Mouse (Mus musculus): ENCODE results near the gene Spata17.
A peak's percentile ranks its signal among the peaks of the same experiment; 100 is the strongest.
"Not testable (repeated sequence)": the region's sequence is repeated elsewhere in the genome, so short reads cannot be mapped to it uniquely, and the experiment has no call there.

The Spata17 gene

DNA sequence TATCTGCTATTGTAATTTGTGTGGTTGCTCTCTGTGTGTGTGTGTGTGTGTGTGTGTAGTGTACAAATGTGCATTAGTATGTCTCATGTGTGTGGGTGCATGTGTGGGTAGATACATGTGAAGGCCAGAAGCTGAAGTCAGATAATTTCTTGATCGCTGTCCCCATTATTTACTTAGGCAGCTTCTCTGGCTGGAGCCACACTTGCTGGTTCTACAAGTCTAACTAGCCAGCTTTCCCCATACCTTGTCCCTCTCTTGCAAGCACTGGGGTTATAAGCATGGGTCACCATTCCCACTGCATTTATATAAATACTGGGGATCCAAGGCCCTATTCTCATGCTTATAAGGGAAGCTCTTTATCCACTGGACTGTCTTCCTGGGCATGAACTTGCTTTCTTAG, 39.3 kb downstream of the Spata17 start:
- no peak for DNase-seq (ENCODE audit: low read depth, low spot score)

DNA sequence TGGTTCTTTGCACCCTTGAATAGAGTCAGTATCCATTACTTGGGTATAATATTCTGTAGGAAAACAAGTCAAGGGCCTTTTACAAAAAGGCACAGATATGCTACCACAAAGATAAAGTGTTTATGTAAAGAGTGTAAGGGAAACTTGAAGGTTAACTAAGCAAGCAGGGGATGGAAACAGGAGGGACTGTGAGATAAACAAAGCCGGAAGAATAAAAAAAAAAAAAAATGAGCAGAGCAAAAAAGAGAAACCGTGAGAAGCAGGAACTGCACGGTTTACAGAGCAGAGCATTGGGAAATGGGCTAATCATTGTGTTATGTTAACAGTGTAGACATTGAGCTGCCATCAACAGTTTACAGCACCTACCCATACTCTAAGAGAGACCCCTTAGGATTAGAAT, 44.9 kb downstream of the Spata17 start:
- DNase-seq (ENCODE audit: low read depth, low spot score), result no peak

DNA sequence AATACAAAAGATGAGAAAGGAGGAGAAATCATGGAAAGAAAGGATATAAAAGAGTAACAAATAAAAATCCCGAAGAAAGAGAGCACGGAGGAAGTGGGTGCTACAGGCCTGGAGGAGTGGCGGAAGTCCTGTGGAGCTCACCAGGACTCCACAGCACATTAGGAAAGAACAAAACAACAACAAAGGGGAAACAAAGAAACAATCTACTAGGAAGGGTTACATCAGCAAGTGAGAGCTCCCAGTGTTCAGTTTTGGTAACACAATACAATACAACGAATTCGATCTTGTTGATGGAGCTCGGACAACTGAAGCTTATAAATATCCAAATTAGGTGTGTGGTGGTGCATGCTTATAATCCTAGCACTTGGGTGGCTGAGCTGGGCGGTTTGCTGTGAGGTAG, 45.6 kb downstream of the Spata17 start:
- DNase-seq (ENCODE audit: low read depth, low spot score), result no peak

DNA sequence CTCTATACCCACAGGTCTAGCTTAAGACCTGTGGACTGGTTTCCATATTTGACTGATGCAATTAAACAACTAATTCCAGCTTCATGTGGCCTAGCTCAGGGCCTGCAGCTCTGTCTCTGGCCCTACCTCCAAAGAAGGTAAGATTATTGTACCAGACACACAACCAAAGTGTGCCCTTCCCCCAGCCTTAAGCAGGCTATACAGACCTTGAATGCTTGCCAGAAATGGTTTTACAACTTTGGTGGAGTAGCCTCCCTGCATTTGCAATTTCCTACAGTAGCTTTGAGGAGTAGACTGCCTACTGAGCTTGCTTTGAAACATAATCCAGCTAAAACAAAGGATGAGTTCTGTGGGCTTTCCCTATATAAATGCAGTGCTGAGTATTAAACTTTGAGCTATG, 51.7 kb downstream of the Spata17 start:
- no peak for DNase-seq (ENCODE audit: low read depth, low spot score)

DNA sequence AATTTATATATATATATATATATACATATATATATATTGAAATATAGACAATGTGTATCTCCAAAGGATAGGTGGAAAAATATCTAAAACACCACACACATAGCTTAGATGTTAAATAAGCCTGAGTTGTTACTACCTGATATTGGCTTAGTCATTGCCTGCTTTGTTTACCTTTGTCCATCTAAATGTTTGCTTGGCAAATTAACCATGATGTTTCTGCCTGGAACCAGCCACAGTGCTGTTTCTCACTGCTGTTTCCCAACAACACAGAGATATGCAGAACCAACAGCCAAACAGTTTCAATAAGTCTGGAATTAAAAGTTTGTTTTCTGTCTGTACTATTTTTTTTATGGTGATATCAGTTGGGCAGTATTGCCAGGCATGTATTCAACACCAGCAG, 59.6 kb downstream of the Spata17 start:
- no peak for DNase-seq (ENCODE audit: low read depth, low spot score)

DNA sequence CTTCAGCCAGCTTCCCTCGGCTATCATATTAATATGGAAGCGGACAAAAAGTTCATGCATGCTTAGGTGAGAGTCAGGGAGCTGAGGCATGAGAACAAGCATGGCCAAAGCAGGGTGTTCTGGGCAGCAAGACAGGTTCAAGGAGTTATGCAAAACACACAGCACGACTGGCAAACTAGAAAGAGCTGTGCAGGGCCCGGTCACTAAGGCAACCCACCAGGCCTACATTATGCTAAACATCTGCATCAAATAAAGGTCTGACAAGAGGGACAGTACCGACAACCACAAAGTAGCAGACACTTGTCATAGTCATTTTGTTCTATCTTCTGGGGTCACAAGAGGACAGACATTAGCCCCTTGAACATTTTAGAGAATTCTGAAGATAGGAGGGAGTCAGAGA, 61.6 kb downstream of the Spata17 start:
- no peak for DNase-seq (ENCODE audit: low read depth, low spot score)

DNA sequence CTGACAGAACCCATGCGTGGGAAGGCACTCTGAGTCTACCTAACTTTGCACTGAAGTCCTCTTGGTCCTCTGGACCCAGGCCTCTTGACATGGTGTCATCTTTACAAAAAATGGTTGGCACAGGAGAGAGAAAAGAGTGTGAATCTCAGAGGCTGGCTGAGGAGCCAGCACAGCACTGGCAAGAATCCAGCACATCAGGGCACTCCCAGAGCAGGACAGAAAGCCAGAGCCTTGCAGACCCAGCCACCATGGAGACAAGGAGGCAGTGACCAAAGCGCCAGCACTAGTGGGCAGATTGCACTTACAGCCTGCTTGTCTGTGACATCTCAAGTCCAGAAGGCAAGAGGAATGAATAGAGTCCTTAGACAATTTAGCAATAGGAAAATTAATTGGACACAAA, 62.7 kb downstream of the Spata17 start:
- no peak for DNase-seq (ENCODE audit: low read depth, low spot score)

DNA sequence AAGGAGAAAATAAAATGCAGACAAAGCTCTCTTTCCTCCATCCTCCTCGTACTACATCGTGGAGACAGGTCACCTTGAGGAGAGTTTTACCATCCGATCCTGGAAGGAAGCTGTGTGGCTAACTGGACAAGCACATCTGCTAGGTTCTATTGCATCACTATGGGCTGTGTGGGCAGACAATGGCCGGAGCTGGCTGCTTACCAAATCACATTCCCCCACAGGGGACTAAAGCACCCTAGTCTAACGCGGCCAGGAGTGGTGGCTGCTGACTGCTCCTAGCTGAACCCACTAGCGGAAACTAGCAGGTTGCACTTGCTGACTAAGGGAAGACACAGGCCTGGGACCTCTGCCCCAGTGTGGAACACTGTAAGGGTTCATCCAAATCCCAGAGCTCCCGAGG, 72.3 kb downstream of the Spata17 start:
- no peak for DNase-seq (ENCODE audit: low read depth, low spot score)

DNA sequence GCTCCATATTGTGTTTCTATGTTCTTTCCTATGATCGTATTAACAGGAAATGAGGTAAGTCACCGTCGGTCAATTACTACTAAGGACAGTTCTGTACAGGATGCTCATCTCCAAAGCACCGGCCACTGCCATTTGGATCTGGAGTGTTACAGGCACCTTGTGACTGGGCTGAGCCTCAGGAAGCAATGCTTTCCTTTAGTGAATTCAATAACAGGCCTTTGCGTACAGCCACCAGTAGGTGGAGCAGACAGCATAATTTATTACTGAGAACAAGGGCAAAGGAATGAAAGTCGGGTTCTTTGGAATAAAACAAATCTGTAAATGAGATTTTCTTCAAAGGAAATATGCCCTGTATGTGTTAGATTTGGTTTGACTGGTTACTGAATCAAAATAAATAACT, 77.8 kb downstream of the Spata17 start:
- DNase-seq (ENCODE audit: low read depth, low spot score), result peak; percentile 48

DNA sequence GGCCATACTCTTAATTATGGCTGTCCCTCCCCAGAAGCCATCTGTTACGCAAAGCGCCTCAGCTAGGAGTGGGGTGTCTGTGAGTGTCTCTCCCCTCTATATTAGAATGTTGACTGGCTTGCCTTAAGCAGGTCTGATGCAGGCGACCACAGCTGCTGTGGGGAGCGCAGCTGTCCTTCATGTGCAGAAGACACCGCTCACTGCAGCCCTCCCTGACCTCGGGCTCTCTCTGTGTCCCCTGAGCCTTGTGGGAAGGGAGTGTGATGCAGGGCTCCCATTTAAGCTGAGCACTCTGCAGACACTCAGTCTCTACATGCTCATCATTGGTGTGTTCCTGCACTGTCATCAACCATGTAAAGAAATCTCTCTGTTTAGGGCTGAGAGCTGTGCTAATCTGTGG, 79.4 kb downstream of the Spata17 start:
- no peak for DNase-seq (ENCODE audit: low read depth, low spot score)

DNA sequence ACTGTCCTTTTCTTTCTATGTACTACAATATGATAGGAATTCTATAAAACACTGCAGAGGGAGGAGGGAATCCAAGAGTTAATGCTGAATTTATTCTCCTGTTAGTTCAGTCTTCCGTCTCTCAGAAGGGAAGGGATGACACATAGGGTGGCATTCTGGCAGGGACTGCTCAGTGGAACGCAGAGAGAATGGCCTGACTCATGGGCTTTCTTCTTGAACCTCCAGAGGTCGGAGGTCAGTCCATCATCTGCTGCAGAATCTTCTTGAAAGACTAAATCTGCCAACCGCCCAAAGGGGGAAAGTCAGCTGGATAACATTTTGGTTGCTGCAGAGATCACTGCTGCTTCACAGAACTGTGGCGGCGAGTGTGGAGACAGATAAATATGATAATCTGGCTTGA, 81.4 kb downstream of the Spata17 start:
- no peak for DNase-seq (ENCODE audit: low read depth, low spot score)

DNA sequence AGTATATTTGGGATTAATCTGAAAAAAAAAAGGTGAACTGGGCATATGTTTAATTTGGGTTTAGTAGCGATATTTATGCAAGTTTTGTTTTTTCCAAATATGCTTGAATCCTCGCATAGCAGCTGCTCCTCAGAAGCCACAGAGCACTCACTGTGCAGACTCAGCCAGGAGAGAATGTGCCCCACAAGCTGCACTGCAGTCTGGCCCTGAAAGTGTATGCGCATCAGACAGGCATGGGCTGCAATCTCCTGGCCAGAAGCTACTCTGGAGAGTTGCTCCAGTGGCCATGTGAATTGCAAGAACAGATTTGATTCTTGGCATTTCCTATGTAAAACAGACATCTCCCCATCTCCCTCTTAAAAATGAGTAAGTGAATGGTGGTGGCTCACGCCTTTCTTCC, 82.9 kb downstream of the Spata17 start:
- DNase-seq (ENCODE audit: low read depth, low spot score), result no peak

DNA sequence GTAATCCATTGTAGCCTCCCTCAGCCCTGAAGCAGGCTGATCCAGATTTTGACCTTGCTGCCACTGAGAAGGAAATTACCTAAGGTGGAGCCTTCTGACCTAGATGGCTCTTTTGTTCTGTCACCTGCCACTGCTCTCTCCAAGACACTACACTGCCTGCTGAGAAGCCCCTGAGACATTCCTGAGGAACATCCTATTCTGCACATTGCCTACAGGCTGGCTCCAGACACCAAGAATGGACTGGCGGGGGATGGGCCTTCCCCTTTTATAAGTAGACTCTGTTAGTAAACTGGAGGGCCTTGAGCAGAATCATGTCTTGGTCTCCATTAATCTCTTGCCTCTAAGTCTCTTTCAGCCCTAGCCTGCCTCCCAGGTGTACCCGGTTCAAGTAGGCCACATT, 87.7 kb downstream of the Spata17 start:
- not testable (repeated sequence) for DNase-seq (ENCODE audit: low read depth, low spot score)

DNA sequence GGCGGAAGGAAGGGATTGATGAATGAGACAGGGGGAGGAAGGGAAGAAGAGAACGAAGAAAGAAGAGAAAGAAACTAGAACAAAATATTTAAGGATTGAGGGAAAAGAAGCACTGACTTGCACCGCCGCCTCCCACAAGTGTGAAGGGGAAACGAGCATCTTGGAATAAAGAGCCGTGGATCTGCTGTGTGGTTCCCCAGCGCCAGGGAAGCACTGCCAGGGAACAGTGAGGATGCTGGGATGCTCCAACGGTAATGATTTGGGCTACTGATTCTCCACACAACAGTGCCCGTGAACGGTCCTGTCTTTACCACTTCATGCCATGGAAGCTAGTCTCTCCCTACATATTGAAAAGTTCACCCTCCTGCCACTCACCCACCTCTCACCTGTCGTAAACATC, 89.5 kb downstream of the Spata17 start:
- no peak for DNase-seq (ENCODE audit: low read depth, low spot score)

DNA sequence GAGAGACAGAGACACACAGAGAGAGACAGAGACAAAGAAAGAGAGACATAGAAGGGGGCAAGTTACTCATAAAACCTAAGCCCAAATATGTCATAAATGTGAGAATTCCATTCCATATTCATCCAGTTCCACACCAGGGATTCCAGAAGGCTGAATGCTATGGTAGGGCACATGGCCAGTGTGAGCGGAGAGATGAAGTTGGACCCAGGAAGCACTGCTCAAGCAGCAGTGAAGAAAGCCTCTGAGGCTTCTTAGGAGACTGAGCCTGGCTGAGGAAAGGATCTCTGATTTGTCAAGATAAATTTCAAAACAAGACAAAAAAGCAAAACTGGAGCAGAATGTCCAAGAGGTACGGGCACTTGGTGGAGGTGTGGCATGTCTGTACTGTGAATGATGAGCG, 90.3 kb downstream of the Spata17 start:
- no peak for DNase-seq (ENCODE audit: low read depth, low spot score)

DNA sequence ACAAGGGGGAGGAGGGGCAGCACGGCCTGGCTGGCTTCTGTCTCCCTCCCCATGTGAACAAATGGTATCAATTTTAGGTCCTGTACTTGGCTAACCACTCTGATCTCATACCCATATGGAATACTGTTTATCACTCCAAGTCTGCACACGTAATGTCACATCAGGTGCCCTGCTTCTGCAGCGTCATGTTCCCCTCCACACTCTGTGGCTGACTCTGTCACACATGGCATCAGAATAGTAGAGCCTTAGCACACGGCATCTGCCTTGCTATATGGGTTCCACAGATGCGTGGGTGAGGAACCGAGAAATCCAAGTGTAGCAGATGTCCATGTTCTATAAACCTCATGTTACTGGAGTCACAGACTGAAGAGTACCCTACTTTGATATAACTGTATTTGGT, 96.0 kb downstream of the Spata17 start:
- no peak for DNase-seq (ENCODE audit: low read depth, low spot score)

DNA sequence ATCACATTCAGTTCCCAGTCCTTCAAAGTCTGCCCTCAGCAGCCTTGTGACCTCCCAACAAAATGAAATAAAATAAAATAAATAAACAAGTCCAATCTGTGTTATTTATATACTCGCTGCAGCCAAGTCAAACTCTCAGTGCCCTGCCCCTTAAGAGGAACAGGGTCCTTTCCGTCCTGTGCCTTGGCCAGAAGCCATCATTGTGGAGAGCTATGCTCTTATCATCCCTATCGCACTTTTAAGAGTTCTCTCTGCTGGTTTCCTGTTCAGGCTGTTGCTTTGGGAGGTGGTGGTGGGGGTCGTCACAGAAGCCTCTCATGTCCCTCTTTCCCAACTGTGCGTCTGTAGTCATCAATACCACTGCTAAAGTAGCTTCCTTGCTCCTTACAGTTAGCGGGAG, 97.2 kb downstream of the Spata17 start:
- no peak for DNase-seq (ENCODE audit: low read depth, low spot score)

DNA sequence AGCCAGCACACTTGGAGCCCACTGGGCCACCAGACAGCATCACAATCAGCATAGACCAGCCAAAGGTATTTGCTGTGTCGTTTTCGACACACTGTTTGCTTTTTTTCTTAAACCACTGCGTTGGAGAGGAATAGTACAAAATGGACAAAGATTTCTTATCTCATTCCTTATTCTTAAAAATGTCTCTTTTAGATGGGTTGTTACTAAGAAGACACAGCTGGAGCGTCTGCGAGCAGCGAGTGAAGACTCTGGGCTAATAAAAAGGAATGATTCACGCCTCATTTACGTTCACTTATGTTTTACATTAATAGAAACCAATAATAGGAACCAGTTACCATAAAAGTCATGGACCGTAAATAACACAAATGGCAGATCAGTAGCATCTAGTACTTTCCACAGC, 101.5 kb downstream of the Spata17 start:
- DNase-seq (ENCODE audit: low read depth, low spot score), result no peak

DNA sequence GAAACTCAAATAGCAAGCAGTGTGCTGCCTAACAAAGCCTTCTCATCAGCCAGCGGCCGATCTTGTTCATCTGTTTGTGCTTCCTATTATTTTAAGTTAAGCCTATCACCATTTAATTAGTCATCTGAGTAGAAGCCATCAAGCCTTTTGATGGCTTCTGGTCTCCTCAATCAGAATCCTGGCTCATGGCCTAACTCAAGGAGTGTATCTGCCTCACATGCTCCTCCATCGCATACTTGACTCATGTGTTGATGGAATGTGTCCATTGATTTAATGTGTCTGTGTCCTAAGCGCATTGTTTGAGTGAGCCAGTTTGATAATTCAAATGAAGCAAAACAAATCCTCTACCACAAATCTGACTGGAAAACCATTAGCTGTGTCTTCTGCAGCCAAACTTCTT, 113.1 kb downstream of the Spata17 start:
- no peak for DNase-seq (ENCODE audit: low read depth, low spot score)

DNA sequence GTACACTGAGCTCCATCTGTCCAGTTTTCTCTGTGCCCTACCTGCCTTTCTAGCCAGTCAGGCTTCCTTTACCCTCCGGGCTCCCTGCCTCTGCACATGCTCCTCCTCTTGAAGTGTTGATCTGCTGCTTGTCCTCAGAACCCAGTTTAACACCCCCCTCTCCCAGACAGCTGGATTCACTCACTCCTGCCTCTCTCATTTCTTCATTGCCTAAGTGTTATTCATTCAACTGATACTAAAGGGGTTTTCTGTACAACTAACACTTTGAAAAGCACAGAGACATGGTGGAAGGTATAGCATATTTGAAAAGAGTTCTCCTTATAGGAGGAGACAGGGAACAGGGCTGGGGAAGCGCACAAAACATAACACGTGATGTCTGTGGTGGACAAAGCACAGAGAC, 114.1 kb downstream of the Spata17 start:
- no peak for DNase-seq (ENCODE audit: low read depth, low spot score)

DNA sequence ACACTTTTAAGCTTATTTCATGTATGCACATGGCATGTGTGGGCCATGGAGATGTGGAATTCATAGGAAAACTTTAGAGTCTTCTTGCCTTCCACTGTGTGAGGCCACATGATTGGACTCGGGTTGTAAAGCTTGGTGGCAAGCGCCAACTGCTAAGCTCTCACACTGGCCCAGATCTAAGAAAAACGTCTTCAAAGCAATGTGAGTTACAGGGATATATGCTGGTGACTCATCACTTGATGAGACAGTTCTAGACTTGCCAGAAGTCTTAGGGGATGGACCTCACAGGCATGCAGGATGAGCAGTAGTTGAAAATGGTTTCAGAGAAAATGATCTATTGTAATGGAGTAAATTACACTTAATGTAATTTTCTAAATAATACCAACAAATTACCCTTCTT, 114.6 kb downstream of the Spata17 start:
- DNase-seq (ENCODE audit: low read depth, low spot score), result no peak

DNA sequence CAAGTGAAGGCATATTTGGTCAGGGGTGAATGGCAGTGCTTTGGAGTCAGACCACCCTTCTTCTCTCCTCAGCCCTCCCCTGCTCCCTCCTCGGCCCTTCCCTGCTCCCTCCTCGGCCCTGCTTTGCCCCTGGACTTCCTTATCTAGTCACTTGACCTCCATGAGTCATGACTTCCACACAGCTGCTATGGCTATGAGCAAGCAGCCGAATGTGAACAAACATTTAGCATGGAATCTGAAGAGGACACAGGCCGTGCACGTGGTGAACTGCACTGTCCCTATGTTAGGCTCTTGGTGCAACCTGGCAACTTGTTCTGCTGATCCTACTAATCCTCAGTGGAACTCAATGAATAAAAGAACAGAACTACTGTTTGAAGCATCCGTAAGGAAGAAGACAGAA, 117.0 kb downstream of the Spata17 start:
- DNase-seq (ENCODE audit: low read depth, low spot score), result no peak

DNA sequence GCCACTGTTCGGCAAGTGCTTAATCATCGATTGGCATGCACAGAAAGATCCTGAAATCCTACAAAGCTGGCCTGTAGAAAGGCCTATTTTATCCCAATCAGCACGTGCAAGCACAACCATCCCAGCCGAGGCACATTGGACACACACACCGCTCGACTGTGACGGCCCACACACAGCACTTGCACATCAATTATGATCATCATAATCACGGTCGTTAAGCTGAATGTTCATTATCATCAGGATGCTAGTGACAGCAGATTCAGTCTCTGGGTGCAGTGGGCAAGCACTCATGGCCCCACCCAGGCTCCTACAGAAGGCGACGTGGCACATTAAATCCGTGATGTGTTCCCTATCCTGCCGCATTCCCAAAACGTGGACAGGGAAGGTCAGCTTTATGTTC, 122.7 kb downstream of the Spata17 start:
- no peak for DNase-seq (ENCODE audit: low read depth, low spot score)

DNA sequence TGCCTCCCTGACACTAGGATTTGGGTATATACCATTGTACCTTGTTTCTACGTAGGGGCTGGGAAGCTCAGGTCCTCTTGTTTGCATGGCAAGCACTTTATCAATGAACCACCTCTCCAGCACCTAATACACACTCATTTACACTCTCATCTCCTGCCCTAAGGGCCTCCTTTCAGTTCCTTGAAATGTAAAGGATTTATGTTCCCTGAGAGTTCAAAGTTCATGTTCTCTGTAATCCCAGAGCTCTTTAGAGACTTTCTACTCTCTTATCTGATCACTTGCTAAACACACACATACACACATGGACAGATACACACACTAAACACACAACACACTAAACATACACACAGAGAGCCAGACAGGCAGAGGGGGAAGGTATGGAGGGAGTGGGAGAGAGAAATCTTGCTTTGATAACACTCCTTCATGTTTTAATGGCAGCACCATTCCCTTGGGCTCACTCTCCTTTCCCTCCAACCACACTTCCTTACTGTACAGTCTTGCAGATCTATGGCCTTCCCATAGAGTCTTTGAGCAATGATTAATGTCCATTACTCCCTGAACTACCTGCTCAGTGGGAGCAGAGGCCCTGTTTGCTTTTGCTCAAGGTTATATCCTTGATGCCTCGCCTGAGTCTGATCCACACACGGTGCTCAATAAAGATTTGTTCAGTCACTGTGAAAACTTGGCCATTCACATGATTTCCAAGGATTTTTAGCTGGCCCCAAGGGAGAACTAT, 126.4 kb downstream of the Spata17 start:
- no peak for DNase-seq (ENCODE audit: low read depth, low spot score)
